Mouse (Mus musculus): ENCODE measurements around the gene BC028528. TPM values are rescaled to one million over a fixed set of nuclear protein-coding genes. Genes with fewer than 3 reads are reported as not detected.

Gene BC028528
- 38.1 and 41.8 TPM in 2 replicates for polyA plus RNA-seq (2015; fragmentation: Nextera tagmentation; extraction: Ambion mirVana)

- Histone ChIP-seq H3K9ac (peak within 1 kb of the TSS; percentile 80), H3K4me2 (peak within 1 kb of the TSS; percentile 73), H3K4me3 (peak within 1 kb of the TSS; percentile 50), H3K9me3 (no peaks in the 10 kb centered on the region), H3K4me1 (peaks cover 45% of the 10 kb centered on the region), H3K27ac (replicated peaks) (peak within 1 kb of the TSS; percentile 94), H3K36me3 (peaks cover 33% of the 10 kb centered on the region), H3K27me3 (replicated peaks) (no peaks in the 10 kb centered on the region)
- WGBS, result 15% methylated on average over 12 of the region's 12 CpGs
- ATAC-seq (ENCODE audit: extremely low read depth, insufficient number of reproducible peaks, low FRiP score, low TSS enrichment), result no peak
Observed at GRCm38 (mm10) chr3:95891211-95892065, at the start of gene BC028528. BC028528 (minus strand) TSS chr3:95892005.

DNA sequence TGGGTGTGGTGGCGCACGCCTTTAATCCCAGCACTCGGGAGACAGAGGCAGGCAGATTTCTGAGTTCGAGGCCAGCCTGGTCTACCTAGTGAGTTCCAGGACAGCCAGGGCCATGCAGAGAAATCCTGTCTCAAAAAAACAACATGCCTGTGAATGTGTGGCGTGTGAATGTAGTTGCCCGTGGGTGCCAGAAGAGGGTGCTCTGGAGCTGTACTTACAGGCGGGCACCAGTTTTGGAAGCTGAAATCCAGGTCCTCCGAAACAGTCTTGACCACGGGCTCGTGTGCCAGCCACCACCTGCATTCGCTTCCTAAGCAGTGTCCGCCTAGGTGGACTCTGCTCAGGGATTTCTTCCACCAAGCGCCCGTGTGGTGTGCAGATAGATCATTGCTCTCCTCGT lies 47.0 kb upstream of the BC028528 start:
- Histone ChIP-seq H3K9ac (no peak overlapping the region), H3K27me3 (replicated peaks) (no peaks in the 10 kb centered on the region), H3K4me1 (no peaks in the 10 kb centered on the region), H3K4me3 (no peak overlapping the region), H3K4me2 (no peak overlapping the region), H3K27ac (replicated peaks) (no peak overlapping the region), H3K9me3 (no peaks in the 10 kb centered on the region), H3K36me3 (peaks cover 96% of the 10 kb centered on the region)
- no peak for ATAC-seq (ENCODE audit: extremely low read depth, insufficient number of reproducible peaks, low FRiP score, low TSS enrichment)
- WGBS, result 93% methylated on average over 15 of the region's 15 CpGs

GRCm38 (mm10) chr3:95938217-95938616 lies 46.4 kb upstream of the BC028528 start:
- H3K9me3 ChIP-seq, result no peaks in the 10 kb centered on the region
- H3K9ac ChIP-seq, result no peak overlapping the region
- no peak overlapping the region for H3K4me3 ChIP-seq
- no peak overlapping the region for H3K27ac ChIP-seq (replicated peaks)
- no peaks in the 10 kb centered on the region for H3K27me3 ChIP-seq (replicated peaks)
- H3K4me1 ChIP-seq, result no peaks in the 10 kb centered on the region
- no peak for ATAC-seq (ENCODE audit: extremely low read depth, insufficient number of reproducible peaks, low FRiP score, low TSS enrichment)
- WGBS, result 95% methylated on average over 8 of the region's 8 CpGs
- peaks cover 96% of the 10 kb centered on the region for H3K36me3 ChIP-seq
- H3K4me2 ChIP-seq, result no peak overlapping the region

DNA sequence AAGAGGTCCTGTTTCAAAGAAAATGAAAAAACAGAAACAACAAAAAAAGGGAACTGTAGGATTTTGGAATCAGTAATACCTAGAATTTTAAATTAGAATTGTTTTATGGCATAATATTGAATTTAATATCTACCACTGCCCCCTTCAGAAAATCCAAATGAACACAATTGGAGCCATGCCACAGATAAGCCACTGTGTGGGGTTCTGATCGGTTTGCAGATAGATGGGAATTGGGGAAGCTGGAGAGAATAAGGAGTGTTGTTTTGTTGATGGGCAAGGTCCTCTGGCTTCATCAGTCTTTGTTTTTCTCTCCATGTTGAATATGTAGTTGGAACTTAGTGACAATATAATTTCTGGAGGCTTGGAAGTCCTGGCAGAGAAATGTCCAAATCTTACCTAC lies 42.6 kb upstream of the BC028528 start:
- H3K4me1 ChIP-seq, result peaks cover 27% of the 10 kb centered on the region
- no peak for ATAC-seq (ENCODE audit: extremely low read depth, insufficient number of reproducible peaks, low FRiP score, low TSS enrichment)
- 80% methylated on average over 1 of the region's 1 CpGs for WGBS
- H3K4me3 ChIP-seq, result no peak overlapping the region
- no peak overlapping the region for H3K27ac ChIP-seq (replicated peaks)
- peaks cover 59% of the 10 kb centered on the region for H3K36me3 ChIP-seq
- H3K9me3 ChIP-seq, result no peaks in the 10 kb centered on the region
- no peaks in the 10 kb centered on the region for H3K27me3 ChIP-seq (replicated peaks)
- no peak overlapping the region for H3K4me2 ChIP-seq
- H3K9ac ChIP-seq, result no peak overlapping the region

DNA sequence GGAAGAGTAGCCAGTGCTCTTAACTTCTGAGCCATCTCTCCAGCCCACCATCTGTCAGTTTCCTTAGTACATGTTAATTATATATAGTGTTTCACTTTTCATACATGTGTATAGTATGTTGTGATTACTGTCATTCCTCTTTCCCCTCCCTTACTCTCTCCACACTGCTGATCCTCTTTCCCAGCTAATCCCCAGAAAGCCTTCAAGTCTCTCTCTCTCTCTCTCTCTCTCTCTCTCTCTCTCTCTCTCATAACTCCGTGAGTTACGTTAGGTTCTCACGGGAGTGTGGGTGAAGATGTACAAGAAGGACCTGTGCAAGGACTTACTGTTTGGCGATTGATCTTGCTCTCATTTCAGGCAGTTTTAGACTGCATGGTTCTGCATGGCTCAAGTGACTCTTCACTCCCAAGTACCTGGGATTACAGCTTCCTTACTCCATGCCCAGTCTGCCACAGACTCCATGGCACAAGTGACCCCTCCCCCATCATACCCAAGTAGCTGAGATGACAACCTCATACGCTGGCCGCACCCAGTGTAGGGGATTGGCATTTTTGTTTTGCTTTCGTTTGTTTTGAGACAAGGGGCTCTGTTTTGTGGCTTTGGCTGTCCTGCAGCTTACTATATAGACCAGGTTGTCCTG lies 41.4 kb upstream of the BC028528 start:
- Histone ChIP-seq H3K9ac (no peak overlapping the region), H3K27ac (replicated peaks) (no peak overlapping the region), H3K4me3 (no peak overlapping the region), H3K9me3 (no peaks in the 10 kb centered on the region), H3K4me2 (no peak overlapping the region), H3K36me3 (peaks cover 47% of the 10 kb centered on the region), H3K4me1 (peaks cover 31% of the 10 kb centered on the region), H3K27me3 (replicated peaks) (no peaks in the 10 kb centered on the region)
- WGBS, result 88% methylated on average over 7 of the region's 7 CpGs
- ATAC-seq (ENCODE audit: extremely low read depth, insufficient number of reproducible peaks, low FRiP score, low TSS enrichment), result no peak

GRCm38 (mm10) chr3:95932566-95932965 lies 40.8 kb upstream of the BC028528 start:
- H3K27ac ChIP-seq (replicated peaks), result no peak overlapping the region
- 89% methylated on average over 7 of the region's 7 CpGs for WGBS

DNA sequence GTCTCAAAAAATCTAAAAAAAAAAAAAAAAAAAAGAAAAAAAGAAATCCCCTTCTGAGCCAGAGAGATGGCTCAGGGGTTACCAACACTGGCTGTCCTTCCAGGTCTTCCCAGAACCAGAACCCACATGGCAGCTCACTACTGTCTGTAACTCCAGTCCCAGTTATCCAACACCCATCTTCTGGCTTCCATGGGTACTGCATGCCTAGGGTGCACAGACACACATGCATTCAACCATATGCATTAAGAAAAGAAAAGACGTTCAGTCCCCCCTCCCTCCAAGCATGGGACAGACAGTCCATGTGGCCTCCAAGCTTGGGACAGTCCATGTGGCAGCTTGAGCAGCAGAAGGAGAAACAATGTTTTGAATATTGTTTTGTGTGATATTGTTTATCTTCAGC lies 40.4 kb upstream of the BC028528 start:
- Histone ChIP-seq H3K36me3 (peaks cover 37% of the 10 kb centered on the region), H3K4me3 (no peak overlapping the region), H3K4me2 (no peak overlapping the region), H3K27me3 (replicated peaks) (no peaks in the 10 kb centered on the region), H3K4me1 (peaks cover 34% of the 10 kb centered on the region), H3K9me3 (no peaks in the 10 kb centered on the region), H3K9ac (no peak overlapping the region), H3K27ac (replicated peaks) (no peak overlapping the region)
- 62% methylated on average over 1 of the region's 1 CpGs for WGBS
- ATAC-seq (ENCODE audit: extremely low read depth, insufficient number of reproducible peaks, low FRiP score, low TSS enrichment), result no peak

More at GRCm38 (mm10) chr3:95932566-95932965, 40.8 kb upstream of the BC028528 start:
- no peak for ATAC-seq (ENCODE audit: extremely low read depth, insufficient number of reproducible peaks, low FRiP score, low TSS enrichment)
- Histone ChIP-seq H3K9ac (no peak overlapping the region), H3K4me2 (no peak overlapping the region), H3K4me1 (peaks cover 34% of the 10 kb centered on the region), H3K27me3 (replicated peaks) (no peaks in the 10 kb centered on the region), H3K9me3 (no peaks in the 10 kb centered on the region), H3K36me3 (peaks cover 41% of the 10 kb centered on the region), H3K4me3 (no peak overlapping the region)

DNA sequence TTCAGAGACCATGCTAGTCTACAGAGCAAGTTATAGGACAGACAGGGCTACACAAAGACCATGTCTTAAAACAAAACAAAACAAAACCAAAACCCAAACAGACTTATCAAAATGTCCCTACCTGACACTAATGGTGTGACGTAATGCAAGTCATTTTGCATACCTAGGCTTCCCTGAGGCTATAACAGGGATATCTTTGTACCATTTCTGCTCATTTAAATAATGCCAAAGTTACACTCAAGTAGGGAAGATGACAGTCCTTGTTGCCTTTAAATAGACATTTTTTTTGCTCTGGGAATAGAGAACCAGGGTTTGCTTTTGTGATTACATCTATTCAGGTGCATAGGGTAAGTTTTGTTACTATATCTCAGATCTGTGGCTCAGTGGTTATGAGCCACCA lies 39.7 kb upstream of the BC028528 start:
- no peak overlapping the region; the same call in 1 of the 2 replicates for H3K4me3 ChIP-seq
- H3K27me3 ChIP-seq (replicated peaks), result no peaks in the 10 kb centered on the region
- WGBS, result 92% methylated on average over 1 of the region's 1 CpGs
- ATAC-seq (ENCODE audit: extremely low read depth, insufficient number of reproducible peaks, low FRiP score, low TSS enrichment), result no peak
- peak overlapping the region; percentile 83 for H3K4me2 ChIP-seq
- peaks cover 30% of the 10 kb centered on the region for H3K36me3 ChIP-seq
- H3K9me3 ChIP-seq, result no peaks in the 10 kb centered on the region
- H3K27ac ChIP-seq (replicated peaks), result no peak overlapping the region
- H3K4me1 ChIP-seq, result peaks cover 34% of the 10 kb centered on the region
- H3K9ac ChIP-seq, result no peak overlapping the region

DNA sequence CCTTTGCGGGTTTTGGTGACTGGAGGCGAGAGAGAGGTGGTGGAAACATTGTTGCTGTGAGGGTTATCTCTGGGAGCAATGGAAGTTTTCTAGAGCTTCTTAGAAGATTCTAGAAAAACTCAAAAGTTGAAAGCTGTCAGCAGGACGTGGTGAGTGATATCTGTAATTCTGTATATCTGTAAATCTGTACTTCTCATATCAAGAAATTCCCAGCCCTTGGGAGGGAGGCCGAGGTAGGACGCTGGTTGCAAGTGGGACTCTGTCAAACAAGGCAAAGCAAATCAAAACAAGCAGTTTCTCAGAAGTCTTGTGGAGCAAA lies 38.6 kb upstream of the BC028528 start:
- peak overlapping the region; percentile 98 for H3K9ac ChIP-seq
- H3K27me3 ChIP-seq (replicated peaks), result no peaks in the 10 kb centered on the region
- 0% methylated on average over 5 of the region's 5 CpGs for whole genome bisulfite sequencing
- H3K4me3 ChIP-seq, result peak overlapping the region; percentile 90
- ATAC-seq (ENCODE audit: extremely low read depth, insufficient number of reproducible peaks, low FRiP score, low TSS enrichment), result no peak
- peaks cover 22% of the 10 kb centered on the region for H3K36me3 ChIP-seq
- H3K4me1 ChIP-seq, result peaks cover 34% of the 10 kb centered on the region
- H3K4me2 ChIP-seq, result peak overlapping the region; percentile 83
- peak overlapping the region; percentile 88 for H3K27ac ChIP-seq (replicated peaks)
- H3K9me3 ChIP-seq, result no peaks in the 10 kb centered on the region

GRCm38 (mm10) chr3:95929581-95930470 lies 38.0 kb upstream of the BC028528 start:
- peak overlapping the region; percentile 98 for H3K9ac ChIP-seq
- H3K4me3 ChIP-seq, result peak overlapping the region; percentile 90
- H3K27ac ChIP-seq (replicated peaks), result peak overlapping the region; percentile 88
- peak overlapping the region; percentile 83 for H3K4me2 ChIP-seq
- no peaks in the 10 kb centered on the region for H3K27me3 ChIP-seq (replicated peaks)
- no peak; the same call in 1 of the 2 replicates for ATAC-seq (ENCODE audit: extremely low read depth, insufficient number of reproducible peaks, low FRiP score, low TSS enrichment)
- under 1% methylated on average over 105 of the region's 105 CpGs for WGBS
- peaks cover 16% of the 10 kb centered on the region for H3K36me3 ChIP-seq
- no peaks in the 10 kb centered on the region for H3K9me3 ChIP-seq
- H3K4me1 ChIP-seq, result peaks cover 34% of the 10 kb centered on the region

Data from heart, embryonic 13.5 days (tissue).